Mouse (Mus musculus): ENCODE data around the gene Tada3.

DNA sequence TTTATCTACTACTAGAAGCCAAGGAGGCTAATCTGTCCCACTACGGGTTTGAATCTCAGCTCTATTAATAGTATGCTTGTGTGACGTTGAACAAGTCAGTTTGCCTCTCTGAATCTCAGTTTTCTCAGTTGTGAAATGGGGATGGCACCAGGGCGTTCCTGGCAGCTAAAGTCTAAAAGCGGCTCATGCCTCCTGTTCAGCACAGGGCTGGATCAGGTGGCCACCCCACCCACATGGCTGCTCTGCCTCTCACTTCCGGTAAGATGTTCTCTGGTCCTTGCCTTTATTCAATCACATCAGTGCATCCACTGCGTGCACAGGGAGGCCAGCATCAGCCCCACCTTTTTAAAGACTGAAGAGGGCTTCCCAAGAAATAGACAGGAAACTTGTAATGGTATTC lies 27.8 kb upstream of the Tada3 start:
- TF ChIP-seq CTCF (IDR thresholded peaks at IDR 0.05; ENCODE audit: borderline replicate concordance, insufficient read depth, low read depth, low read length), result no peak
- no peak for TF ChIP-seq POLR2A (IDR thresholded peaks at IDR 0.05; ENCODE audit: borderline replicate concordance, insufficient read depth, low read length)
